Mouse (Mus musculus): Measurements from ENCODE around the gene Olfr958.

Olfr958 gene

DNA sequence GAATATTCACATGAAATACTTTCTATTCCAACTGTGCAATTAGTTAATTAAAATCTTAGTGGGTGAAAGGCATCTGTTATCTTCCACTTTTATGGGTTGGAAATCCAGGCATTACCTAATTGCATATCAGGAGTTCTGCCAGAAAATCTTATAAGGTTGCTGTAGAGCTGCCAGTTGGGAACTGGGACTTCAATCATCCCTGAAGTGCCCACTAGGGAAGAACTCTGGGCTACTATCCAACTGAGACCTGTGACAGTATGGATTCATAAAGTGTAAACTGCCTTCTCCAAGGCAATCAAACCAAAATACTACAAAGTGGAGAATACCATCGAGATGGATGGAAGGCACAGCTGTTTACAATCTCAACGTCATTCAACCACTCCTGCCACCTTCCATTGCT is at the start of gene Olfr958:
Gene Olfr958, minus strand, starts transcription at position 109 of the 400 bp plus-strand sequence.
- no peak for DNase-seq (ENCODE audit: low spot score in 2 of 2)

DNA sequence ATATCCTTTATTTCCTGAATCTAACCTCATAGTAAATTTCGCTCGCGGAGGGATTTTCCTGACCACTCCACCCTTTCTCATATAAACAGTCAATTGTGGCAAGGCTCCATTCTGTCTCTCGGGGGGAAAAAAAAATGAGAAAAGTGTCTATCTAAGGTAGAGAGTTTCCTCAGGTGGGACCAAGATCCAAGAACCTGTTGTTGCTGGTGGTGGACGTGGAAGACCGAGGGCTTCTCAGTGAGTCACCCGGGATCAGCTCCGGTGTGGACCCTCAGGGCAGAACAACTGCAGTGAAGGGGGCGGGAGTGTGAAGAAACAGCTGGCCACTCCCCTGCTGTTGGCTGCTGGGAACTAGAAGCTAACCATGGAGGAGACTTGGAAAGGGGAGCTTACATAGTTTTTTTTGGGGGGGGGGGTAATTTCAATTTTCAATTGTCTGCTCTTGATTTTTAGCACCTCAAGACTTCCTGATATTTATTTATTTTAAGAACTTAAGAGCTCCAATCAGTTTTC is 49.5 kb upstream of the Olfr958 start:
- peak in 1 of 2 experiments; percentile 2 for DNase-seq (ENCODE audit: low spot score in 2 of 2)

DNA sequence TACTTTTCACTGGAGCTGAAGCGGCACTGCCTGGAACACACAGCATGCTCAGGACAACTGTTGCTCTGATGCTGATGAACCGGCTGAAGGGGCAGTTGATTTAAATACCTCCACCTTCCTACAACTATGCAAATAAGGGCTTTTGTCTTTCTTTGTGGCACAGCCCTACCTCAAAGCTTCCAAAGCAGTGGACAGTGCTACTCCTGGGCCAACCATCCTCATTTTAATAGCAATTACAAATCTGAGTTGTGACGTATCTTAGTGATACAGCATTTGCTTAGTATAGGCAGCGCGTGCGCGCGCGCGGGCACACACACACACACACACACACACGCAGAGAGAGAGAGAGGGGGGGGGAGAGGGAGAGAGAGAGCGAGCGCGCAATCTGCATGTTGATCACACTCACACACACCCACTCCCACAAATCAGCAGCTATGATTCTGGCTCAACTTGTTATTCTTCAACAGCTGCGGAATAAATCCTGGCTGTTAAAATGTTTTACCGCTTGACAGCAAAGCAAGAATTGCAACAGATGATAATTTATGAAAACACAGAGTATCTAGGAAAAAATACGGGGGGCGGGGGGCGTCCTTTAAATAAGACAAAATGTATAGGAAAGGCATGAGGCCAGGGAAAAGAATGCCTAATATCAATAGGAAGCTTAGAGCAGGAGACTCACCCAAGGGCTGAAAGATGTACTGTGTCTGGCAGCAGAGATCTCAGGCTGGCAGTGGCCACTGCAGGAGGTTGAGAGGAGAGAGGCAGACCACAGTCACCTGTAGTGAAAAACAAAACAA is 48.9 kb upstream of the Olfr958 start:
- DNase-seq (ENCODE audit: low spot score in 2 of 2): no peak

DNA sequence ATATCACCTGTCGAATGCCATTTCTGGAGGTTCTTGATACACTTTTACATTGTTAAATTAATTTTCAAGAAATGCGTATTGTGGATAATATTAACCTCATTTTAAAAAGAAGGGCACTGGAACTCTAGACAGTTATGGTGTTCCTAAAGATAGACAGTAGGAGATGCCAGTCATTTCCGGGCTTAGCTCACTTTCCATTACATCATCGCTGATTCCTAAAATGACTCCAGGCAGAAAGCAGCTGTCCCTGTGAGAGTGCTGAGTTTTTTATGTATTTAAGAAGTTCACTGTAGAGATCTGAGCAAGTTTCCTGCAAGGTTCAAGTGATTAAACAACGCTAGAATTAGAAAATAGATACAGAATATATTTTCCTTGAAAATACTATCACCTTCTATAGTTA is 23.2 kb upstream of the Olfr958 start:
- peak in 1 of 2 experiments; percentile 3 for DNase-seq (ENCODE audit: low spot score in 2 of 2)

DNA sequence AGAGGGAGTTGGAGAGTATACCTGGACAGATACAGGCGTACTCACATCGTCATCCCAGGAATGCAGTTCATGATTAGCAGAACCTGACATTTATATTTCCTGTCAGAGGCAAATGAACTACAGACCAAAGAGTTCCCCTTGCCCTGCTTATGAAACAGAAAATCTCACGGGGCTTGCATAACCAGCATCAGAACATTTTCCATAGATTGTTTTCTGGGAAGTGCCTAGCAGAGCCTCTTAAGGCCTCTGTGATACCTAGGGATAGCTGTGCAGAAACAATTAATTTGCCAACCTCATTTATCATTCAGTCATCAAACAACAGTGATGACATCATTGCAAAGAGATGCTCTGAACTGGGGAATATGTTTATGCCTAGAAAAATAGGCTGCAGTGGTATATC is 21.6 kb upstream of the Olfr958 start, which contains the start of gene Olfr959:
Gene Olfr959, minus strand, starts transcription at position 101 of the 400 bp plus-strand sequence.
- no peak for DNase-seq (ENCODE audit: low spot score in 2 of 2)

DNA sequence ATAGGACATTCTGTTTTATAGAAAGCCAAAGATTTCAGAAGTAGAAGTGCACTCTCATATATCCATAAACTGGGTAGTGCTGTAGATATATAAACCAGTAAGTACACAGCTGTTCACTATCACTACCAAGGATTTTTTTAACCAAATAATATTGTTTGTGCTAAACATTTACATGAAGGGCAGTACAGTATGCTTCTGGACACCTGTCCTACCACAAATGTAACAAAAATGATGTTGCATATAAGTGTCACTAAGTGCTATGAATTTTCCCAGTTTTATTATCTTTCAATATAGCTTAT is 4.4 kb upstream of the Olfr958 start:
- DNase-seq (ENCODE audit: low spot score in 2 of 2): no peak

DNA sequence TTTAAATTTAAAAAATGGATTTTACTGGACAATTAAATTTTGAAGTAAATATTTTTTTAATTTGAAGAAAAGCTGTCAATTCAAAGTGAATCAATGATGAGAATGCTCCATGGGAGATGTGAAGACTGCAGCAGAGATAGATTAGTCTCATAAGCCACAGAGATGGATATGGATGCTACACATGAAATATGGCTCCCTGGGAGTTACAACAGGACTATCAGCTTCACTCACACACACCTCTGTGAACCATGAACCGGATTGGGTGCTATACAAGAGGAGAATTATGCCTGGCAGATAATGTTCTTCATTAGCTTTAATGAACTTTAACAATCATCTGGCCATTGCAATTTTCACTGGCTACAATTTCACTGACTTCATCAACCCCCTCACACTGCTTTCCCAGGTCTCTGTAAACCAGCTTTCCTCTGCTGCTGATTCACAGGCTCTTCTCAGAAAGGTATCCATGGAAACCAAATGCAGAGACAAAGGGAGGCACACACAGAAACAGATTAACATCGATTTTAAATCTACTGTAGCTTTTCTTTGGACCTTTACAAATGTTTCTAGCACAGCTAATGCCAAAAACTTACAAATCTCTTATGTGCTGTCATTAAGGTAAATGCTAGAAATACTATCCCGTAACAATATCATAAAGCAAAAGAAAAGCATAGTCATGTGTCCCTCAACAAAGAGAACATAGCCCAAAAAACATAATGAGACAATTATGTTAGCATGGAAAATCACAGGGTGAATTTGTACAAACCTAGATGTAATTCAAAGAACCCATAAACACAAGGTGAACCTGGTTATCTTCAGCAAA is 3.9 kb upstream of the Olfr958 start:
- no peak for DNase-seq (ENCODE audit: low spot score in 2 of 2)

DNA sequence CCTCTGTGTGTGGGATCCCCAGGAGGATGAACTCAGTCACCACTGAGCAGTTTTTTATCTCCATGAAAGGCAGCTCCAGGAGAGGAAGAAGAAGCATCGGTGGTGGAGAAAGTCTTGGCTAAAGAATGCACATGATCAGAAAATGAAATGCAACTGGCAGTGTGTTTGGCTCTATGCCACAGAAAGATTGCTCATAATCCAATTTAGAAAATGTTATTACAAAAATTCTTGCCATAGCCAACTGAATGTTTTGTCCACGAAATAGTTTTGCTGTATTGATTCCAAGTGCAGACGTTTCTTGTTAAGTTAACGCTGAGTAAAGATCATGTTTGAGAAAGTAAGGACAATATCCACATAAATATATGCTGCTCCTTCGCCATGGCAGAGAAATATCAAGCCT is 3.0 kb downstream of the Olfr958 start:
- DNase-seq (ENCODE audit: low spot score in 2 of 2): no peak

DNA sequence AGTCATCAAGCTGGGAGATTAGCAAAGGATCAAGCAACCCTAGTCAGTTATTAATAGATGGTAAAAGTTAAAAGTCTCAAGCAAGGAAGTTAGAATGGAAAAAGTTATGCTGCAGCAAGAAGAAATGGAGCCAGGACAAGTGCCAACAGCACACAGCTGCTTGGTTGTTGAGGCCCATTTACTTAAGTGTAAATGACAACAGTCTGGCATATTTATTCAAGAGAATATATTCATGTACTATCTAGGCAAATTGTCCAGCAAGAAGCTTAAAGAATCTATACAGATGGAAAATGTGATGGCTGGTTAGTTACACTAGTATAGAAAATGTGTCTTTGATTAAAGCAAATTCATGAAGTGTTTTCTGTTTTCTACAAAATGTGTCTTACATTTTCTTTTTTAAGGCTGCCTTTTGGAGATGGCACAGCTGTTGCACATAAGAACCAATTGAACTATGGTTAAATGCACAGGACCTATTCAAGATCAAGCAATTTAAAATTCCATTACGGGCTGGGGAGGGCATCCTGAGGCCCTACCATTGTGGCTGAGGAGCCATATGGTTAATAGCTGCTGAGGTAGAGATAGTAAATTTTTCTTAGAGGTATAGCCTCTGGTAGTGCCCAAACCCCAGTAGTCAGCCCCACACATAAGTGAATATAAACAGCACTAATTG is 30.1 kb downstream of the Olfr958 start:
- no peak for DNase-seq (ENCODE audit: low spot score in 2 of 2)

DNA sequence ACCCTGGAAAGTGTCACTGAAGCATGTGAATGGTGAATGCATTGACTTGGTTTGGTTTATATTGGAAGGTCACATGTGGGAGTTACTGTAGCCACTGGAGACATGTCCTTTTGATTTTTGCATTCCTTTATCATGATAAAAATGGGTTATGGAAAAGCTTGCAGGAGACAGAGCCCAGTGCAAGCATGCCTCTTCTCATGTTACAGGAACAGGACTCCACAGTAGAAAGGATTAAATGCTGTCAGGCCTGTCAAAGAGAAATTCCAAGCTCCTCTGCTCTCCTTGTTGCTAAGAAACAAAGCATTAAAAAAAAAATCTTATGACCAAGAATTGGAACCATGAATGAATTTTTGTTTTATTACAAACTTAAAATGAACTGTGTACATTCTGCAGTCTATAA is 35.3 kb downstream of the Olfr958 start:
- no peak for DNase-seq (ENCODE audit: low spot score in 2 of 2)

DNA sequence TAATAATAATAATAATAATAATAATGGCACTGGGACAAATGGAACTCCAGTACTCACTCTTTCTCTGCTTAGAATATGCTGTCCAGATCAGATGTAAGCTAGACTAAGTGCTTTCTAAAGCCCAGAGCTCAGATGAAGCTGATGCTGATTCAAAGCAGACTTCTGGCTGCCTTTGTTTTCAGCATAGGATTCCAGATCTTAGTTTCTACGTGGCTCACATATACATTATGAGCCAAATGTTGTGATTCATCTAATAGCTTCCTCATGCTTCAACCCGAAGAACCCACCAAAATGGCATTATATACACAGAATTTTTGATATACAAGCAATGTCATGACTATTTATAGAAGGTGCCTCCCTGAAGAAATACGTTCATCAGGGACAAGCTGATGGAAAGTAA is 38.3 kb downstream of the Olfr958 start, which contains the start of gene Olfr957:
Gene Olfr957, minus strand, starts transcription at position 279 of the 400 bp plus-strand sequence.
- DNase-seq (ENCODE audit: low spot score in 2 of 2): no peak

DNA sequence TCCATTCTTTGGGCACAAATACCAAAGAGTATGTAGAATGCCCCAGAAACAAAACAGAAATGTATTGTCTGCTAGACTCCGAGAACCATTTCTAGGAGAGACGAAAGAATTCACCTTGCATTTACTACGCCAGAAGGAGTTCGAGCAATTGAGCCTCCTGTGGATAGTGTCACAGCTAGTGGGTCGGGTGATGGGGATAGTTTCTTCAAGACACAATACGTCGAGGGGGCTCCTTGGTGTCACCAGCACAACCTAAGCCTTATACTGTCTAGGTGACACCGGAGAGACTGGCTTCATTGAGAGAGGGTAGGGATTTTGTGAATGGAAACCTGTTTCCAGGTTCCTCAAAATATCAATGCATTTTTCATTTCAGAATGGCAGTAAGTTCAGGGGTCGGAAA is 44.4 kb downstream of the Olfr958 start:
- DNase-seq (ENCODE audit: low spot score in 2 of 2): no peak

DNA sequence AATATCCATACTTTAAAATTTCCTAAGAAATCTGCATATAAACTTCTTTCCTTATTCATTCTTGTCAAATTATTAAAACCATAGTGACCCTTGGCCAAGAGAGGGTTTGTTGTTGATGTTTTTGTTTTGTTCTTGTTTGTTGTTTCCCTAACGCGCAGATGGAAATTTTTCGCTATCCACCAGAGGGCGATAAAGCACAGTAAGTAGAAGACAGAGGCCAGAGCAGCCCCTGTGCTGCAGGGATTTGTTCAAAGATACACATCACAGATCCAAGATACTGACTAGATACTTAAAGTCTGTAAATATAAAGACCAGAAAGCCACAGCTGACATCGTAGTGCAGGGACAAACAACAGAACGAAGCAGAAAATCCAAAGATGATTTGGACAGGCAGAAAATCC is 44.9 kb downstream of the Olfr958 start:
- DNase-seq (ENCODE audit: low spot score in 2 of 2): no peak

Data from heart, adult 9 months (tissue).